Mouse (Mus musculus) bone marrow, adult 2 months (tissue): ENCODE data around the gene Alyref2. TPM values are rescaled to one million over a fixed set of nuclear protein-coding genes. Genes with fewer than 3 reads are reported as not detected.

Source experiments
- H3K27ac ChIP-seq: fragments of 200-500 bp; 2 replicates; pipeline ENCODE4 v1.5.1; 2012; ENCODE audit warnings: low read depth, mild to moderate bottlenecking, control low read depth, inconsistent platforms, low read length; ENCODE audit not compliant: control insufficient read depth, poor library complexity, insufficient read depth
- H3K4me1 ChIP-seq: fragments of 200-500 bp; 2 replicates; pipeline ENCODE4 v1.6.1; 2011; ENCODE audit warnings: low read length; ENCODE audit not compliant: control insufficient read depth, insufficient read depth
- H3K4me3 ChIP-seq: fragments of 200-500 bp; replicated peaks from 2 replicates; pipeline ENCODE3; 2011; ENCODE audit warnings: mild to moderate bottlenecking, low read depth, low read length, control low read depth; ENCODE audit not compliant: control insufficient read depth
- CTCF ChIP-seq: fragments of 200-500 bp; IDR thresholded peaks from 2 replicates; pipeline ENCODE4 v1.5.1; 2011; ENCODE audit warnings: low read length, control low read depth; ENCODE audit not compliant: control insufficient read depth, insufficient read depth
- POLR2A ChIP-seq: fragments of 200-500 bp; IDR thresholded peaks from 2 replicates; pipeline ENCODE4 v1.6.1; 2011; ENCODE audit warnings: low read depth, mild to moderate bottlenecking, control low read depth, low read length, borderline replicate concordance; ENCODE audit not compliant: control insufficient read depth
- WGBS: fragments of 180-500 bp; shearing (Covaris S2); methylation state at CpG from one replicate; pipeline ENCODE4 v1.1.7; 2018; 5-methylcytosine and 5-hydroxymethylcytosine counted together
- polyA plus RNA-seq: library from polyadenylated mRNA; stranded (reverse); fragments of >200 nt; gene quantifications from 2 replicates; pipeline ENCODE4 v1.2.4, GENCODE M21; 2011; ENCODE audit warnings: low replicate concordance; ENCODE audit not compliant: missing spikeins, insufficient read depth, insufficient read length

The Alyref2 gene
- polyA plus RNA-seq, 1 experiment: 8.7 TPM

GRCm38 (mm10) chr1:171477758-171478545 is 25.3 kb upstream of the Alyref2 start:
- Histone ChIP-seq H3K27ac (peak overlapping the region; percentile 74), H3K4me1 (peaks cover 4% of the 10 kb centered on the region), H3K4me3 (peak overlapping the region; percentile 46)
- TF ChIP-seq CTCF: no peak
- TF ChIP-seq POLR2A: peak; percentile 17; the same call in 1 of the 2 replicates
- WGBS: 54% methylated on average over 27 of the region's 27 CpGs

- TF ChIP-seq POLR2A: no peak
- peak; percentile 52 for TF ChIP-seq CTCF
- Histone ChIP-seq H3K4me3 (no peak overlapping the region), H3K4me1 (peaks cover 4% of the 10 kb centered on the region), H3K27ac (no peak overlapping the region)
- 27% methylated on average over 2 of the region's 2 CpGs for WGBS
Measured at GRCm38 (mm10) chr1:171478968-171479367, 24.3 kb upstream of the Alyref2 start.

- no peak overlapping the region for H3K27ac ChIP-seq
- no peak overlapping the region for H3K4me3 ChIP-seq
- TF ChIP-seq CTCF: no peak
- TF ChIP-seq POLR2A: no peak
- no peaks in the 10 kb centered on the region for H3K4me1 ChIP-seq
- WGBS: 93% methylated on average over 13 of the region's 13 CpGs
Measured at GRCm38 (mm10) chr1:171494241-171494640, 9.0 kb upstream of the Alyref2 start.

GRCm38 (mm10) chr1:171495371-171495770 is 7.9 kb upstream of the Alyref2 start:
- 84% methylated on average over 6 of the region's 6 CpGs for WGBS
- Histone ChIP-seq H3K4me1 (no peaks in the 10 kb centered on the region), H3K4me3 (no peak overlapping the region), H3K27ac (no peak overlapping the region)
- no peak for TF ChIP-seq CTCF
- no peak for TF ChIP-seq POLR2A

- Histone ChIP-seq H3K4me1 (no peaks in the 10 kb centered on the region; the same call in 1 of the 2 replicates), H3K27ac (no peak overlapping the region), H3K4me3 (no peak overlapping the region)
- WGBS: 77% methylated on average over 5 of the region's 5 CpGs
- no peak for TF ChIP-seq POLR2A
- no peak for TF ChIP-seq CTCF
Measured at GRCm38 (mm10) chr1:171499856-171500255, 3.4 kb upstream of the Alyref2 start.

- H3K27ac ChIP-seq: no peak overlapping the region
- TF ChIP-seq POLR2A (no peak), CTCF (no peak)
- H3K4me3 ChIP-seq: no peak overlapping the region
- peaks cover 1% of the 10 kb centered on the region; the same call in 1 of the 2 replicates for H3K4me1 ChIP-seq
- 63% methylated on average over 6 of the region's 6 CpGs for whole genome bisulfite sequencing
Measured at GRCm38 (mm10) chr1:171501016-171501610, 2.2 kb upstream of the Alyref2 start.

GRCm38 (mm10) chr1:171501636-171502080 is 1.6 kb upstream of the Alyref2 start:
- WGBS: 10% methylated on average over 5 of the region's 5 CpGs
- H3K4me1 ChIP-seq: peaks cover 1% of the 10 kb centered on the region; the same call in 1 of the 2 replicates
- H3K27ac ChIP-seq: no peak overlapping the region
- TF ChIP-seq CTCF: no peak
- TF ChIP-seq POLR2A: no peak
- H3K4me3 ChIP-seq: no peak overlapping the region
